Mouse (Mus musculus) layer of hippocampus, adult 11-12 months (tissue): ENCODE measurements at regions not wholly inside any gene's neighbourhood (a gene's known extent, or its start where the extent isn't known, plus 50 kb on each side); places are given as distances from the start of the nearest gene placed in this dataset.
A peak's percentile ranks its signal among the peaks of the same experiment; 100 is the strongest.
"Not testable (repeated sequence)": the region's sequence is repeated elsewhere in the genome, so short reads cannot be mapped to it uniquely, and the experiment has no call there.

Experiments used
- DNase-seq: peaks from one replicate; pipeline ENCODE4 v3.0.0; 2022; ENCODE audit warnings: low spot score

- no peak for DNase-seq
These were observed 280.9 kb upstream of the Ubash3b start for GRCm38 (mm10) chr9:41442418-41442817.

DNA sequence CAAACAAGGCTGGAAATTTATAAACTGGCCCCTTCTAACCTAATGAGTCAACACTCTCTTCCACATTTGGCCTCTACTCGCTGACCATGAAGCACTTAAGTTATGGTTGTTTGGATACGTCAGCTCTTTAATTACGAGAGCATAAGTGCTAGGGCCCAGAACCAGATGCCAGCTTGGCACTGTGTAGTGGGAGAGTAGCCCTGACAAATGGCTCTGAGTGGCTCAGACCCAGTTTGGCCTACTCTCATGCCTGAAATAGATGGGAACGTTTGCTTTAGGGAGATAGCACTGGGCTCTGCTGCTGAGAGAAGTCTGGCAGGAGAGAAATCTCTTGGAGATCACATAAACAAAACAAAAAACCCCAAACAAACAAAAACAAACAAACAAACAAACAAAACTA is 278.5 kb upstream of the Ubash3b start:
- no peak for DNase-seq

- DNase-seq: no peak
These were observed 276.6 kb upstream of the Ubash3b start for GRCm38 (mm10) chr9:41438141-41438540.

GRCm38 (mm10) chr9:41430391-41431343 is 269.2 kb upstream of the Ubash3b start:
- DNase-seq: no peak

DNA sequence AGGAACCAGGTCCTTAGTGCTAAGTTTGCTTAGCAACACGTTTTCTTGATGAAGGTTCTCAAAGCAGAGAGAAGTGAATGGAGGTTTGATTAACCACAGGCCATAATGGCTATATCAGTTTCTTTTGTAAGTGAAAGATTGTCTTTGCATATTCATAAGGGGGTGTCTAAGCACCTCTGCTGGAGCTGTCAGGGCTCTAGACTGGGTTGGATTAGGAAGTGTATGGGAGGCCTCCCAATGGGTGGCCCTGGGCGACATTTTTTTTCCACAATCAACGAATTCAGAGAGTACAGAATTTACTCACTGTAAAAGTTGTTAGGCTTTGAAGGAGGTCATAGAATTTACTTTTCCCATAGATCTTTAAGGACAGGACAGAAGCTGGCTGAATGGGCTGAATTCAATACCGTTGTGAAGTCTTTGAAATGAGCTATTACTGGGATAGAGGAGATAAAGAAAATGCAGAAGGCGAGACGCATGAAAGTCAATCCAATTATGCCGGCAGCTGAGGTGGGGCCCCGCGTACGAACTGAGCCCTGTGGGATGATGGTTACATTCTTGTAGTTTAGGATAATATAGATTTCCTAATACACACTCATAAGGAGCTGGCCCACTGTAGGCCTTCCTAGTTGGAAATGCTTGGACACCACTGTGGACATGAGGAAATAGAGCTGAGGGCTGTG is 268.4 kb upstream of the Ubash3b start:
- DNase-seq: no peak

DNA sequence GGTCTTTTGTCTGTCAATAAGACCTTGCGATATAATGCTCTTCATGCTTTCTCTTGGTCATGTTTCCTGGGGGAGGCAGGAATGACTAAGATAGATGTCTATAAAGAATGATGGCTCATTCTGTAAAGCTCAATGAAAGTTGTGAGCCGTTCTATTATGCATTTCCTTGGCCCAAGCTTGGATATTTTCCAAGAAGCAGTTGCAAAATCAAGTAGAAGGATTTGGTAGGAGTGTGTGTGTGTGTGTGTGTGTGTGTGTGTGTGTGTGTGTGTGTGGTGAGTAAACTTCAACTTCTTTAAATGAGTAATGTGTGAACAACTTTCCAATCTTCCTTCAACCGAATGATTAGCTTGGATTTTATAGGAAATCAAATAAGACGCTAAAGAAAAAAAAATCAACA is 267.7 kb upstream of the Ubash3b start:
- DNase-seq: no peak

DNA sequence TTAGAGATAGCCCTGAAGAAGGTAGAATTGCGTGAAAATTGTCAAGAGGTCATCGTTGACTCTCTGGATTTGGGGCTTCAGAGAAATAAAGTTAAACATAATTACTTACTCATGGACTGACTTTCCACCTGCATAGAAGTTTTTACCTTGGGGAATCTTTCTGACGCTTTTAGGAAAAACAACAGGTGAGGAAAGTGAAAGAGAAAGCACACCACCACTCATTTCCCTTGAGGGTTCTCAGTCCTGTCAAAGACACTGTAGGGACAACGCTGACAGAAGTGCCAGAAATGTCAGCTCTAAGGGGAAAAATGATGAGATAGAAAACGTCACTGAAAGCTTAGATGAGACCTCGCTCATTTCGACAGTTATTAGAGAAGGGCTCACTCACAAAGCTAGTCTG is 265.2 kb upstream of the Ubash3b start:
- no peak for DNase-seq

DNA sequence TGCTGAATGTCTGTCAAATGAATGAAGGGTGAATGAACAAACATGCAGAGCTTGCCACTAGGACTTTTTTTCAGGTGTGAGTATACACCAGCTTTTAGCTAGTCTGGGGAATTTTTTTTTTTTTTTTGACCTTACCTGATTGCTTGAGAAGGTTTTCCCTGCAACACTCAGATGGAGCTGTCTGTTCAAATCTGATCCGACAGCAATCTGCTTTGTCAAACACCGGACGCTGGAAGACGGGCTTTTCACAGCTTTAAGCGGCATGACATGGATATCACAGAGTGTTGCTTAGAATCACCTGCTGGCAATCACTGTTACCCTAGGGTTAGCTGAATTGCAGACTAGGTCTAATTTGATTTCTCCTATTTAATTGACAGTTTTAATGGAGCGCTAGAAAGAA is 263.7 kb upstream of the Ubash3b start:
- no peak for DNase-seq

DNA sequence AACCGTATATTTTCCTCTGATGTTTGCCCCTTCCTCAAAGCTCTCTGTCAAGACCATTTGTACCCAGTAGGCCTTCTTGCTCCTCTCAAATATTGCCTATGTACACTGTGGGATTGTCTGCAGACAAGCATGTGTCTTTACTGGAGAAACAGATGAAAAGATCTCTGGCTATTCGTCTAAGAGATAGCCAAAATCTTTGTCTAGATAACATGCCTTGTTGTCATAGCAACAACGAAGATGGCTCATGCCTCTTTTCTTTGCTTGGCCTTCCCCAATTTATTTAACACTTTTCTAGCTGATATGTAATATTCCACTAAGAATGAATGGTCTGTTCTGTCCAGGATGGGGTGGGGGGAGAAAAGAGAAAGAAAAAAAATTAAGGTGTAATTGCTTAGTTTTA is 252.3 kb upstream of the Ubash3b start:
- DNase-seq: no peak

DNA sequence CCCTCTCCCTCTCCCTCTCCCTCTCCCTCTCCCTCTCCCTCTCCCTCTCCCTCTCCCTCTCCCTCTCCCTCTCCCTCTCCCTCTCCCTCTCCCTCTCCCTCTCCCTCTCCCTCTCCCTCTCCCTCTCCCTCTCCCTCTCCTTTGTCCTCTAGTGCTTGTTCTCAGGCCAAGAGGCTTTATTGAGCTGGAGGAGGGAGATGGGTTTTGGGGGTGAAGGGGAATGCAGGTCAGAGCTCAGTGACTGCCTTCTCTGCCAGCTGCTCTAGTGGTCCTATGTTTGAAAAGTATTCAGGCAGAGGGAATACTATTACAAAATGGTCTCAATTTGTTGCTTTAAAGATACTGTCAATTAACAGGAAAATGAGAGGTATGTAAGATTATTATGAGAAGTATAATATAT is 251.6 kb upstream of the Ubash3b start:
- DNase-seq: not testable (repeated sequence)

DNA sequence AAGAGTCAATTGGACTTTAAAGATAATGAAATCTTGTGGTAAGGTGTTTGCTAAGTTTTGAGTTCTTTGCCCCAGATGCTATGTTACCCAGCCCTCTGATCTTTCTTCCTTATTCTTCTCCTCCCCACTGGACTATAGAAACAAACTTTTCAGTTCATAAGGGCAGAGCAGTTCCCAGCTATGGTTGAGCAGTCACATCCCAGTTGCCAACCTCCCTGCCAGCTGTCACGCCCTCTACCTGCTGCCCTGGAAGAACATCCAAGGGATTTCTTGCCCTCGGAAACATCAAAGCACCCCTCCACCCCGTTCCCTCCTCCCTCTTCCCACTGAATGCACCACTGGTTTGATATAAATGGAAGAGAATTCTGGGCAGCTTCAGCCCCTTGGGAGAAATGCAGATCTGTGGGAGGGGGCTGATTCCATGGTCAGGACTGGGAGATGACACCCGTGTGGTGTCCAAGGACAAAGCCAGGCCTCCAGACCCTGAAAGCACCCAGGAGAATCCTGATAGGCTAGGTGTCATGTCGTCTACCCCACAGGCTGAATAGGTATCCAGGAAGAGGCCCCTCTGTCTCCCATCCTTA is 250.8 kb upstream of the Ubash3b start:
- no peak for DNase-seq

GRCm38 (mm10) chr9:41408301-41408700 is 246.8 kb upstream of the Ubash3b start:
- DNase-seq: no peak

- no peak for DNase-seq
These were observed 245.6 kb upstream of the Ubash3b start for GRCm38 (mm10) chr9:41407078-41407477.

- no peak for DNase-seq
These were observed 241.4 kb upstream of the Ubash3b start for GRCm38 (mm10) chr9:41402942-41403341.

GRCm38 (mm10) chr9:41400950-41401349 is 239.5 kb upstream of the Ubash3b start:
- no peak for DNase-seq

DNA sequence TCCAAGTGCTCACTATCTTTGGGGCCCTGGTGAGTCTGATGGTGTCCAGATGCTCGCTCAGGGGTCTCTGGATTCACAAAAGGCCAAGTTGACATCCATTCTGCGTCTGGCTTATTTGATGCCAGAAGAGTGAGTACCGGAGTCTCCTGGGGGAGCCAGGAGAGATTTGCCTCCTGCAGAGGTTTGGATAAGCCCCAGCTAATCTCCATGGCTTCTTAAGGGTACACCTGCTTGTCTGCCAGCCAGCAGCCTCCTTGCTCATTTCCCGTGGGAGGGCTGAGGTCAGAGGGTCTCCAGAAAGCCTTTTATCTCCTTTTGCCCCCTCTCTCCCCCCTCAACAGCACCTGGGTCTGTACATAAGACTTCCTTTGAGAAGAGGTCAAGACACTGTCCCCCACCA is 234.0 kb upstream of the Ubash3b start:
- DNase-seq: no peak

DNA sequence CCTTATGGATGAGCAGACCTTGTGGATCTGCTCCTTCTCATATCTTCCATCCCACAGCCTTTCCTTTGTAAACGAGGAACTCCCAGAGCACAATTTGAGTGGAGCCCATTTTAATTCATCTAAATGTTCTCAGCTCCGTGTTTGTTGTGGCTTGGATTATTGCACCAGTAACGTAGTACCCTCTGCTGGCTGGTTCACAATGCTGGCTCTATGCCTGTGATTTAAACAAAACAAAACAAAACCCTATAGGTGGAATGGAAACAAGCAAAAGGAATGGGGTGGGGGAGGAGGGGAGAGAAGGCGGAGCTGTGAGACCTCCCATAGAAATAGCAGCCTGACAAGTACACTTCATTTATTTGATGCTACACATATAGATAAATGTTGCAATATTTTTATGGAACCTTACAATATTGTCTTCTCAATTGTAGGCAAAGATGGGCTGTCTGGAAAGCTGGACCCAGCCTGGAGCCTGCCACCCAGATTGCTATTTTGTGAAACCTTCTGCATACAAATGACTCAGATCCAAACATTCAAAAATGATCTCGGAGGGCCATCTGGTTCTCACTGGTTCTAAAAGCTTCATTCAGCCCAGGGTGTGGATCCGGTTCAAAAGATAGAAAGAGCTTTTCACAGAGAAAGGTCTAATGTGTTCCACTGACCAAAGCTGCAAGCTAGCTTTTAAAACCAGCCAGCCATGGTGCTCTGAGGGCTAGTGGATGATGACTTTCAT is 230.3 kb upstream of the Ubash3b start:
- peak; percentile 74 for DNase-seq

DNA sequence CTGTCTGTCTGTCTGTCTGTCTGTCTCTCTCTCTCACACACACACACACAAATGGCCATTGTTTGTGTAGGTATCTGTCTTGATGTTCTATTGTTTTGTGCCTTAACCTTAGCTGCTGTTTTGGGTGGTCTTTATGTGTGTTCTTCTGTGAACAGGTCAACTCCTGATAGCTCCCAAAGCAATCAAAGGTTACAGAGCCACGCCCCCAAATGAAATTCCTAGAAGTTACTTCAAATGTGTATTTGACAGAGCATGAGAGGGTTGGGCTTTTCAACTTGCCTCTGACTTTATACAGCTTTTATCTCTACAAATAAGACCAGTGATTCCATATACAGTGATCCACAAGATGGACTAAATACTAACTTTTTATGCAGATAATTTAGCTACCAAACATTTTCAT is 217.8 kb upstream of the Ubash3b start:
- no peak for DNase-seq

- DNase-seq: no peak
These were observed 217.2 kb upstream of the Ubash3b start for GRCm38 (mm10) chr9:41378627-41379231.

DNA sequence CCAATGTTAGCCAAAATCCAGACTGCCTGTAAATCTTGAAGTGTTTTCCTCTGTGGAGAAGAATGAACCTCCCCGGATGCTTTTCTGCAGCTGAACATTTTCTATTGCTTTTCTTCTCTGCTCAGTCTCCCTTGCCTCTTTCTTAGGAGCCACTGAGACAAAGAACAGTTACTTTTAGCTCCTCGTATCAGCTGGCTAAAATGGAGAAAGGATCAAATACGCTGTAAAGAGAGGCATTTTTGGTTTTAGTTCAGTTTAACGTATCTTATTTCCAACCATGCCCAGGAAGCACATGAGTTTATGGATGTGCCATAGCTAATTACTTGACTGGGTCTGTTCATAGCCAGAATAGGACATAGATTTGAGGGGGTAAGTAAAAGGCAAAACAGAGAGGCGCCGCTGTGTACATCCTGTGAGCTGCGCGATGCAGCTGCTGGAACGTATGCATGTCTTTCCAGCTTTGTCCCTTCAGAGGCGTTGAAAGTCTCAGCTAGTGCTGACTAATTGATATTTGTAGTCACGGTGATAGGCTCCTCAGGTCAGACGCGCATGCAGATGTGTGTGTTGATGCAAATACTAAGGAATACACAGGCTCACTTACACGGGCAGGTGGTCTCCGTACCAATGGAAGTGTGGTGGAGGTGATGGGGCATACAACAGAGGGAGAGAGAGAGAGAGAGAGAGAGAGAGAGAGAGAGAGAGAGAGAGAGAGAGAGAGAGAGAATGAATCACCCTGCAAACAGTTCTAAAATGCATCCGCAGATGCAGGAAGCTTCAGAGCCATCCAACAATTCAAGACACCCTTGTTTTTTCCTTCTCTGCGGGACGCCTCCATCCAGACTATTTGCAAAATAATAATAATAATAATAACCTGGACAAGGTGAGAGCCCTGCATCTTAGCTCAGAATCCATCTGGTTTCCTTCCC is 216.5 kb upstream of the Ubash3b start:
- DNase-seq: no peak
